Mouse (Mus musculus) heart, embryonic 11.5 days (tissue): ENCODE measurements around the gene Tex13c1. TPM values are rescaled to one million over a fixed set of nuclear protein-coding genes. Genes with fewer than 3 reads are reported as not detected.

Experiments
- ATAC-seq: fragments of 200-750 bp; cut with Nextera tagmentation; replicated peaks from 2 replicates; pipeline ENCODE4 v1.8.0; 2017; ENCODE audit warnings: moderate library complexity; ENCODE audit not compliant: insufficient number of reproducible peaks, low FRiP score, low TSS enrichment
- H3K27ac ChIP-seq: fragments of 300-500 bp; sonication (generic); 2 replicates; pipeline ENCODE4 v1.5.1; 2014; ENCODE audit warnings: mild to moderate bottlenecking, low read depth, low read length
- H3K27me3 ChIP-seq: fragments of 300-500 bp; sonication (generic); 2 replicates; pipeline ENCODE4 v1.6.1; 2014; ENCODE audit warnings: mild to moderate bottlenecking, low read length, mixed read lengths; ENCODE audit not compliant: control insufficient read depth, insufficient read depth
- H3K36me3 ChIP-seq: fragments of 300-500 bp; sonication (generic); 2 replicates; pipeline ENCODE4 v1.6.1; 2014; ENCODE audit warnings: mild to moderate bottlenecking, low read length, moderate library complexity, mixed read lengths; ENCODE audit not compliant: control insufficient read depth, insufficient read depth
- H3K4me1 ChIP-seq: fragments of 300-500 bp; sonication (generic); 2 replicates; pipeline ENCODE4 v1.6.1; 2014; ENCODE audit warnings: low read length; ENCODE audit not compliant: control insufficient read depth, insufficient read depth
- H3K4me2 ChIP-seq: fragments of 300-500 bp; sonication (generic); 2 replicates; pipeline ENCODE4 v1.6.1; 2014; ENCODE audit warnings: mild to moderate bottlenecking, moderate library complexity
- H3K4me3 ChIP-seq: fragments of 300-500 bp; sonication (generic); 2 replicates; pipeline ENCODE4 v1.5.1; 2014; ENCODE audit warnings: low read depth, low read length
- H3K9ac ChIP-seq: fragments of 300-500 bp; sonication (generic); 2 replicates; pipeline ENCODE4 v1.6.1; 2014; ENCODE audit warnings: mild to moderate bottlenecking, low read depth, low read length, moderate library complexity
- H3K9me3 ChIP-seq: fragments of 300-500 bp; sonication (generic); replicated peaks from 2 replicates; pipeline ENCODE4 v1.6.1; 2016; ENCODE audit warnings: low read length; ENCODE audit not compliant: control insufficient read depth
- WGBS: fragments of 180-500 bp; shearing (Covaris S2); extraction: QIAGEN DNeasy Blood & Tissue Kit; methylation state at CpG from one replicate; pipeline ENCODE4 v1.1.7; 2014; ENCODE audit not compliant: insufficient replicate concordance; 5-methylcytosine and 5-hydroxymethylcytosine counted together
- polyA plus RNA-seq: library from polyadenylated mRNA; unstranded; fragments of >200 nt; fragmentation: Nextera tagmentation; extraction: Ambion mirVana; gene quantifications from 2 replicates; pipeline ENCODE4 v1.2.1, GENCODE M21; 2014

Tex13c1 gene
- not detected in 2 replicates for polyA plus RNA-seq

DNA sequence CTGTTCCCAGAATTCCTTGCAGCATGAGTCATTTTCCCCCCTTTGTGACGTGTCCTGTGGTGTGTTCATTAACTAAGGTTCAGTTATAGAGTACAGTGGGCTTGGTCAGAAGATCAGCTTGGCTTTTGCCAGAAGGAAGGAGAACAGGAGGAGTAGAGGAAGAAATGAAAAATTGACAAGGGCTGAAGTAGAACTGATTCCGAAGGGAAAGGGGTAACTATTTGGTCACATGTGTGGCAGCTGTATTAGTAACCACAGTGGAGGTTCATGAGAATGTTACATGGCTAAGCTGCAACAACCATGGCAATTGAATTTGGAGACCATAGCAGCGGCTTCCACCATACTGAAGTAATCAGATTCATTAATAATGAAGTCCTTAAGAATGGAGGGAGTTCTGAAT lies at the start of gene Tex13c1:
Gene Tex13c1, plus strand, starts transcription at position 301 of the 400 bp plus-strand sequence.
- Histone ChIP-seq H3K27me3 (no peaks in the 10 kb centered on the region), H3K4me3 (no peak within 1 kb of the TSS), H3K4me2 (no peak within 1 kb of the TSS), H3K27ac (no peak within 1 kb of the TSS), H3K4me1 (no peaks in the 10 kb centered on the region), H3K9me3 (no peaks in the 10 kb centered on the region), H3K9ac (no peak within 1 kb of the TSS), H3K36me3 (no peaks in the 10 kb centered on the region)
- no peak for ATAC-seq
- WGBS: 74% methylated on average over 3 of the region's 3 CpGs

Other genes starting within 250 kb of the Tex13c1 start
- 0.04 TPM in 1 of 2 replicates, not detected in the other for gene Tenm1, start 162.0 kb upstream of the Tex13c1 start, polyA plus RNA-seq